Mouse (Mus musculus) megakaryocyte, embryonic 14.5 days (primary cell): ENCODE results near the gene Gm20388.

ENCODE experiments used
- FLI1 ChIP-seq: IDR thresholded peaks from 2 replicates; pipeline ENCODE4 v1.6.1; 2012; ENCODE audit warnings: low read length, inconsistent platforms, mixed read lengths
- GATA1 ChIP-seq: IDR thresholded peaks from 3 replicates; pipeline ENCODE4 v1.6.1; 2012; ENCODE audit warnings: mixed read lengths, low read length, inconsistent platforms, borderline replicate concordance

GRCm38 (mm10) chr8:121438111-121438510, 1527.5 kb downstream of the Gm20388 start:
- no peak for TF ChIP-seq FLI1
- no peak for TF ChIP-seq GATA1
